ENCODE assay signal across 9 mouse cellular contexts in genomic region chr2:84634934-84635482, GRCm38 (mm10). TPM values are rescaled to one million over a fixed set of nuclear protein-coding genes. Genes with fewer than 3 reads are reported as not detected.
DNase-seq lines count a peak whose midpoint lies in the region; ATAC-seq and TF ChIP-seq lines count a peak whose summit lies in the region.
"Had no signal": no experiment of that assay in that cellular context is flagged by ENCODE, and none has a peak within 500 bp of the region (broad histone marks: within the 10 kb centered on the region; RNA-seq: fewer than 3 reads in every experiment).

No protein-coding gene starts in this region.

- peak; percentile 25; the same call in 1 of the 2 replicates for ATAC-seq in forebrain, embryonic 16.5 days
- no peak for ATAC-seq in liver, embryonic 12.5 days
- no peak for ATAC-seq in monocyte, adult 5-6 weeks (replicated peaks; ENCODE audit: insufficient number of reproducible peaks, low FRiP score, low TSS enrichment, poor library complexity, severe bottlenecking)

- H3K36me3 ChIP-seq in ES-Bruce4 (ENCODE audit: control insufficient read depth, insufficient read depth, low read length, poor library complexity, severe bottlenecking): no peaks in the 10 kb centered on the region; the same call in 1 of the 2 replicates
- H3K36me3 ChIP-seq in forebrain, embryonic 16.5 days (ENCODE audit: control insufficient read depth, insufficient read depth): no peaks in the 10 kb centered on the region
- H3K36me3 ChIP-seq in liver, embryonic 12.5 days: no peaks in the 10 kb centered on the region
- peaks cover 8% of the 10 kb centered on the region; the same call in 1 of the 2 replicates for H3K36me3 ChIP-seq in small intestine, adult 2 months (ENCODE audit: control insufficient read depth, insufficient read depth, low read length)

- H3K4me1 ChIP-seq in cerebellum, adult 2 months (ENCODE audit: control insufficient read depth, insufficient read depth, low read length): peaks cover 12% of the 10 kb centered on the region
- peaks cover 2% of the 10 kb centered on the region for H3K4me1 ChIP-seq in ES-Bruce4 (ENCODE audit: control insufficient read depth, insufficient read depth, low read length)
- peaks cover 43% of the 10 kb centered on the region for H3K4me1 ChIP-seq in forebrain, embryonic 16.5 days (replicated peaks; ENCODE audit: control insufficient read depth, insufficient read depth, low read length)
- H3K4me1 ChIP-seq in liver, embryonic 12.5 days: peaks cover 82% of the 10 kb centered on the region
- H3K4me1 ChIP-seq in small intestine, adult 2 months (ENCODE audit: control insufficient read depth, insufficient read depth, insufficient read length, low read length): peaks cover 34% of the 10 kb centered on the region; the same call in 1 of the 2 replicates

- peak; percentile 70; the same call in 1 of the 2 replicates for TF ChIP-seq EP300 in ES-Bruce4 (IDR thresholded peaks at IDR 0.05; ENCODE audit: insufficient read depth, low read depth, low read length)

- H3K4me2 ChIP-seq in forebrain, embryonic 16.5 days (ENCODE audit: low read length): peak overlapping the region; percentile 11; the same call in 1 of the 2 replicates
- peak overlapping the region; percentile 43 for H3K4me2 ChIP-seq in liver, embryonic 12.5 days

- 32% methylated on average over 4 of the region's 4 CpGs for WGBS in cerebellum, adult 2 months
- 15% methylated on average over 4 of the region's 4 CpGs for WGBS in forebrain, embryonic 16.5 days
- 35% methylated on average over 4 of the region's 4 CpGs for WGBS in liver, embryonic 12.5 days (ENCODE audit: insufficient replicate concordance)
- WGBS in small intestine, adult 2 months: 17% methylated on average over 4 of the region's 4 CpGs

- peak overlapping the region; percentile 54; the same call in 1 of the 2 replicates for H3K27ac ChIP-seq in cerebellum, adult 2 months (ENCODE audit: insufficient read depth, low read length)
- H3K27ac ChIP-seq in ES-Bruce4 (ENCODE audit: insufficient read depth, low read length): peak overlapping the region; percentile 89
- peak overlapping the region; percentile 85 for H3K27ac ChIP-seq in forebrain, embryonic 16.5 days (ENCODE audit: low read length)
- H3K27ac ChIP-seq in liver, embryonic 12.5 days: peak overlapping the region; percentile 75
- H3K27ac ChIP-seq in small intestine, adult 2 months (ENCODE audit: insufficient read depth, low read depth, low read length): peak overlapping the region; percentile 88

- H3K27me3 ChIP-seq in cerebellum, adult 2 months (ENCODE audit: control insufficient read depth, insufficient read depth, low read length): no peaks in the 10 kb centered on the region
- H3K27me3 ChIP-seq in ES-Bruce4 (ENCODE audit: control insufficient read depth, insufficient read depth, low read length, poor library complexity, severe bottlenecking): no peaks in the 10 kb centered on the region
- H3K27me3 ChIP-seq in forebrain, embryonic 16.5 days (replicated peaks; ENCODE audit: control insufficient read depth, insufficient read depth, low read length): no peaks in the 10 kb centered on the region
- no peaks in the 10 kb centered on the region for H3K27me3 ChIP-seq in liver, embryonic 12.5 days (replicated peaks)
- H3K27me3 ChIP-seq in small intestine, adult 2 months (ENCODE audit: control insufficient read depth, insufficient read depth, low read length): no peaks in the 10 kb centered on the region

- no peak for TF ChIP-seq POLR2A in cerebellum, adult 2 months (IDR thresholded peaks at IDR 0.05; ENCODE audit: borderline replicate concordance, insufficient read depth, low read length)
- no peak for TF ChIP-seq POLR2A in ES-Bruce4 (IDR thresholded peaks at IDR 0.05; ENCODE audit: insufficient read depth, low read length)
- TF ChIP-seq POLR2A in small intestine, adult 2 months (IDR thresholded peaks at IDR 0.05; ENCODE audit: low read depth, low read length): no peak

- no peak for DNase-seq in cerebellum, adult 2 months
- DNase-seq in cerebellum, adult 11-12 months: no peak
- no peak for DNase-seq in spleen, adult 18-20 months

- H3K4me3 ChIP-seq in cerebellum, adult 2 months (replicated peaks; ENCODE audit: insufficient read depth, low read depth, low read length): no peak overlapping the region
- H3K4me3 ChIP-seq in ES-Bruce4 (ENCODE audit: low read depth, low read length): no peak overlapping the region
- no peak overlapping the region for H3K4me3 ChIP-seq in forebrain, embryonic 16.5 days (replicated peaks; ENCODE audit: low read length)
- no peak overlapping the region for H3K4me3 ChIP-seq in liver, embryonic 12.5 days
- no peak overlapping the region for H3K4me3 ChIP-seq in small intestine, adult 2 months (ENCODE audit: low read depth, low read length)
- H3K4me3 ChIP-seq: erythroblast, embryonic 14.5 days had no signal

- no peak overlapping the region for H3K9ac ChIP-seq in ES-Bruce4 (ENCODE audit: low read depth, poor library complexity, severe bottlenecking)
- H3K9ac ChIP-seq in forebrain, embryonic 16.5 days (replicated peaks; ENCODE audit: low read depth, low read length): peak overlapping the region; percentile 35; the same call in 1 of the 2 replicates
- H3K9ac ChIP-seq in liver, embryonic 12.5 days: no peak overlapping the region

- H3K9me3 ChIP-seq in ES-Bruce4 (replicated peaks; ENCODE audit: control insufficient read depth, insufficient read depth, low read length, poor library complexity, severe bottlenecking): no peaks in the 10 kb centered on the region
- no peaks in the 10 kb centered on the region for H3K9me3 ChIP-seq in forebrain, embryonic 16.5 days (ENCODE audit: control insufficient read depth, low read length)
- H3K9me3 ChIP-seq in liver, embryonic 12.5 days (replicated peaks): no peaks in the 10 kb centered on the region

- no peak for TF ChIP-seq CTCF in cerebellum, adult 2 months (IDR thresholded peaks at IDR 0.05; ENCODE audit: borderline replicate concordance, insufficient read depth, low read depth, low read length)
- no peak for TF ChIP-seq CTCF in ES-Bruce4 (IDR thresholded peaks at IDR 0.05; ENCODE audit: low read depth, low read length)
- TF ChIP-seq CTCF in small intestine, adult 2 months (IDR thresholded peaks at IDR 0.05; ENCODE audit: extremely low read depth, insufficient read length, insufficient replicate concordance, low read depth, low read length): no peak

RNA-seq across cellular contexts. Expression of gene Ctnnd1, which starts 15.6 kb away (rescaled TPM):
- 34.4 and 35.9 TPM in 2 replicates for polyA plus RNA-seq in cerebellum, adult 2 months (2012; rRNA removed)
- 239 and 247 TPM in 2 replicates for polyA plus RNA-seq in ES-Bruce4 (2011; ENCODE audit: insufficient read depth, insufficient read length, low read depth, missing spikeins)
- polyA plus RNA-seq in forebrain, embryonic 16.5 days (2015; fragmentation: Nextera tagmentation; extraction: Ambion mirVana): 41.7 and 45.6 TPM in 2 replicates
- polyA plus RNA-seq in liver, embryonic 12.5 days (2016; fragmentation: Nextera tagmentation; extraction: Ambion mirVana): 18.6 and 20.5 TPM in 2 replicates
- polyA plus RNA-seq in small intestine, adult 2 months (2012; rRNA removed): 29.0 and 80.2 TPM in 2 replicates
- total RNA-seq in monocyte, adult 5-6 weeks (2017): 7.9 to 20.7 TPM (median 8.5 TPM) in 3 replicates

RNA-seq across cellular contexts. Expression of gene Btbd18, which starts 23.9 kb away (rescaled TPM):
- not detected in 2 replicates for polyA plus RNA-seq in cerebellum, adult 2 months (2012; rRNA removed)
- 1.2 and 2.2 TPM in 2 replicates for polyA plus RNA-seq in ES-Bruce4 (2011; ENCODE audit: insufficient read depth, insufficient read length, low read depth, missing spikeins)
- polyA plus RNA-seq in forebrain, embryonic 16.5 days (2015; fragmentation: Nextera tagmentation; extraction: Ambion mirVana): 0.41 and 0.52 TPM in 2 replicates
- polyA plus RNA-seq in liver, embryonic 12.5 days (2016; fragmentation: Nextera tagmentation; extraction: Ambion mirVana): 0.04 and 0.10 TPM in 2 replicates
- polyA plus RNA-seq in small intestine, adult 2 months (2012; rRNA removed): not detected in 2 replicates
- not detected in 3 replicates for total RNA-seq in monocyte, adult 5-6 weeks (2017)
- polyA plus RNA-seq: erythroblast, embryonic 14.5 days had no signal

RNA-seq across cellular contexts. Expression of gene Selenoh, which starts 35.6 kb away (rescaled TPM):
- 67.4 TPM in 2 replicates for polyA plus RNA-seq in cerebellum, adult 2 months (2012; rRNA removed)
- polyA plus RNA-seq in ES-Bruce4 (2011; ENCODE audit: insufficient read depth, insufficient read length, low read depth, missing spikeins): 194 and 215 TPM in 2 replicates
- 213 and 225 TPM in 2 replicates for polyA plus RNA-seq in forebrain, embryonic 16.5 days (2015; fragmentation: Nextera tagmentation; extraction: Ambion mirVana)
- 163 and 165 TPM in 2 replicates for polyA plus RNA-seq in liver, embryonic 12.5 days (2016; fragmentation: Nextera tagmentation; extraction: Ambion mirVana)
- polyA plus RNA-seq in small intestine, adult 2 months (2012; rRNA removed): 42.8 and 47.3 TPM in 2 replicates
- total RNA-seq in monocyte, adult 5-6 weeks (2017): 34.9 to 47.7 TPM (median 37.5 TPM) in 3 replicates

RNA-seq across cellular contexts. Expression of gene Gm28635, which starts 42.8 kb away (rescaled TPM):
- 0.13 TPM in 1 of 2 replicates, not detected in the other for polyA plus RNA-seq in cerebellum, adult 2 months (2012; rRNA removed)
- polyA plus RNA-seq in ES-Bruce4 (2011; ENCODE audit: insufficient read depth, insufficient read length, low read depth, missing spikeins): not detected in 2 replicates
- not detected in 2 replicates for polyA plus RNA-seq in forebrain, embryonic 16.5 days (2015; fragmentation: Nextera tagmentation; extraction: Ambion mirVana)
- not detected in 2 replicates for polyA plus RNA-seq in liver, embryonic 12.5 days (2016; fragmentation: Nextera tagmentation; extraction: Ambion mirVana)
- polyA plus RNA-seq in small intestine, adult 2 months (2012; rRNA removed): not detected in 2 replicates
- total RNA-seq in monocyte, adult 5-6 weeks (2017): 4.1 TPM in 1 of 3 replicates, not detected in the others
- polyA plus RNA-seq: erythroblast, embryonic 14.5 days had no signal

RNA-seq across cellular contexts. Expression of gene Med19, which starts 43.2 kb away (rescaled TPM):
- 30.6 and 31.0 TPM in 2 replicates for polyA plus RNA-seq in cerebellum, adult 2 months (2012; rRNA removed)
- polyA plus RNA-seq in ES-Bruce4 (2011; ENCODE audit: insufficient read depth, insufficient read length, low read depth, missing spikeins): 66.1 and 66.6 TPM in 2 replicates
- 53.8 and 54.3 TPM in 2 replicates for polyA plus RNA-seq in forebrain, embryonic 16.5 days (2015; fragmentation: Nextera tagmentation; extraction: Ambion mirVana)
- polyA plus RNA-seq in liver, embryonic 12.5 days (2016; fragmentation: Nextera tagmentation; extraction: Ambion mirVana): 27.2 and 28.1 TPM in 2 replicates
- polyA plus RNA-seq in small intestine, adult 2 months (2012; rRNA removed): 2.7 and 5.1 TPM in 2 replicates
- 10.5 to 19.9 TPM (median 11.5 TPM) in 3 replicates for total RNA-seq in monocyte, adult 5-6 weeks (2017)
